Mouse (Mus musculus) lung, postnatal 0 days (tissue): ENCODE measurements around the gene Enkur.
"Not testable (repeated sequence)": the region's sequence is repeated elsewhere in the genome, so short reads cannot be mapped to it uniquely, and the experiment has no call there.

Experiments
- CTCF ChIP-seq: IDR thresholded peaks from 2 replicates; pipeline ENCODE4 v1.5.1; 2016; ENCODE audit warnings: antibody characterized with exemption, mild to moderate bottlenecking
- EP300 ChIP-seq: IDR thresholded peaks from 2 replicates; pipeline ENCODE4 v1.6.1; 2016; ENCODE audit warnings: antibody characterized with exemption, mild to moderate bottlenecking, control low read depth

- not testable (repeated sequence) for TF ChIP-seq CTCF, EP300
Measured at GRCm38 (mm10) chr2:21244104-21244503, 38.9 kb upstream of the Enkur start.
